Mouse (Mus musculus) lung, postnatal 0 days (tissue): ENCODE measurements at regions not wholly inside any gene's neighbourhood (a gene's known extent, or its start where the extent isn't known, plus 50 kb on each side); places are given as distances from the start of the nearest gene placed in this dataset.
A peak's percentile ranks its signal among the peaks of the same experiment; 100 is the strongest.

Experiments used
- ATAC-seq: fragments of 200-750 bp; cut with Nextera tagmentation; 2 replicates; pipeline ENCODE4 v1.8.0; 2017; ENCODE audit warnings: moderate library complexity
- DNase-seq: peaks from one replicate; pipeline ENCODE4 v3.0.0-alpha.2; 2016; ENCODE audit warnings: low spot score
- H3K27ac ChIP-seq: fragments of 300-500 bp; sonication (generic); 2 replicates; pipeline ENCODE4 v1.5.1; 2014; ENCODE audit warnings: antibody characterized with exemption, mild to moderate bottlenecking, low read length, mixed read lengths
- H3K27me3 ChIP-seq: fragments of 300-500 bp; sonication (generic); replicated peaks from 2 replicates; pipeline ENCODE4 v1.6.1; 2014; ENCODE audit warnings: low read length, mixed read lengths; ENCODE audit not compliant: insufficient read depth
- H3K36me3 ChIP-seq: fragments of 300-500 bp; sonication (generic); 2 replicates; pipeline ENCODE4 v1.6.1; 2014; ENCODE audit warnings: low read length, mixed read lengths; ENCODE audit not compliant: insufficient read depth
- H3K4me1 ChIP-seq: fragments of 300-500 bp; sonication (generic); 2 replicates; pipeline ENCODE4 v1.6.1; 2014; ENCODE audit warnings: antibody characterized with exemption, low read depth, low read length, mixed read lengths; ENCODE audit not compliant: insufficient read depth
- H3K4me2 ChIP-seq: fragments of 300-500 bp; sonication (generic); replicated peaks from 2 replicates; pipeline ENCODE4 v1.6.1; 2014; ENCODE audit warnings: low read depth, mild to moderate bottlenecking, low read length, moderate library complexity, mixed read lengths
- H3K4me3 ChIP-seq: fragments of 300-500 bp; sonication (generic); 2 replicates; pipeline ENCODE4 v1.5.1; 2014; ENCODE audit warnings: low read depth, low read length
- H3K9ac ChIP-seq: fragments of 300-500 bp; sonication (generic); replicated peaks from 2 replicates; pipeline ENCODE4 v1.6.1; 2014; ENCODE audit warnings: low read depth, mild to moderate bottlenecking
- H3K9me3 ChIP-seq: fragments of 300-500 bp; sonication (generic); 2 replicates; pipeline ENCODE4 v1.6.1; 2016; ENCODE audit warnings: low read length, mixed read lengths
- CTCF ChIP-seq: IDR thresholded peaks from 2 replicates; pipeline ENCODE4 v1.5.1; 2016; ENCODE audit warnings: antibody characterized with exemption, mild to moderate bottlenecking
- EP300 ChIP-seq: IDR thresholded peaks from 2 replicates; pipeline ENCODE4 v1.6.1; 2016; ENCODE audit warnings: antibody characterized with exemption, mild to moderate bottlenecking, control low read depth
- WGBS: fragments of 180-500 bp; shearing (Covaris S2); extraction: QIAGEN DNeasy Blood & Tissue Kit; methylation state at CpG from one replicate; pipeline ENCODE4 v1.1.7; 2014; 5-methylcytosine and 5-hydroxymethylcytosine counted together

GRCm38 (mm10) chr9:23651300-23651699 lies 428.4 kb downstream of the Bmper start:
- Histone ChIP-seq H3K4me3 (no peak overlapping the region), H3K4me2 (no peak overlapping the region), H3K27ac (no peak overlapping the region), H3K9ac (no peak overlapping the region), H3K9me3 (no peaks in the 10 kb centered on the region), H3K27me3 (no peaks in the 10 kb centered on the region), H3K4me1 (no peaks in the 10 kb centered on the region), H3K36me3 (no peaks in the 10 kb centered on the region)
- ATAC-seq (no peak), DNase-seq (no peak)
- 60% methylated on average over 2 of the region's 2 CpGs for WGBS
- no peak for TF ChIP-seq CTCF
- no peak for TF ChIP-seq EP300

DNA sequence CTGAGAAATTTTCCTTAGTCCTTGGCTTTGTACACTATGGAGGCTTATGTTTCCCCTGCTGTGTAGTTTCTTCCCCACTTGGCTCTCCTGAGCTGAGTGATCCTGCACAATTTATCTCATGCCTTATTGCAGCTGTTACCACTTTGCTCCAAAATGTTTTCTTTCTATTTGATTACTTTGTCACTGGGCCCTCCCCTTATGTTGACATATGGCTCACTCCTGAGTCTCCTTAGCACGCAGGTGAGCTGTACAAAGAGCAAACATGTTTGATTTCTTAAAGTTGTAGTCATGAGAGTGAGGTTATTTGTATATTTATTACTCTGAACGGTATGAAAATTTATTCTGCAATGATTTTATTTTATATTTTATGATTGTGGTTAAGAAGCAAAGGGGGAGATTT lies 430.2 kb downstream of the Bmper start:
- H3K27ac ChIP-seq = no peak overlapping the region
- H3K36me3 ChIP-seq = no peaks in the 10 kb centered on the region
- no peaks in the 10 kb centered on the region for H3K4me1 ChIP-seq
- DNase-seq (no peak), ATAC-seq (peak; percentile 46; the same call in 1 of the 2 replicates)
- no peaks in the 10 kb centered on the region for H3K27me3 ChIP-seq
- H3K9me3 ChIP-seq = no peaks in the 10 kb centered on the region
- no peak overlapping the region for H3K9ac ChIP-seq
- TF ChIP-seq CTCF (no peak), EP300 (0 out of 2 replicates have a peak, but pooled peaks have one; percentile 20)
- H3K4me2 ChIP-seq = no peak overlapping the region
- 36% methylated on average over 2 of the region's 2 CpGs for WGBS
- H3K4me3 ChIP-seq = no peak overlapping the region

DNA sequence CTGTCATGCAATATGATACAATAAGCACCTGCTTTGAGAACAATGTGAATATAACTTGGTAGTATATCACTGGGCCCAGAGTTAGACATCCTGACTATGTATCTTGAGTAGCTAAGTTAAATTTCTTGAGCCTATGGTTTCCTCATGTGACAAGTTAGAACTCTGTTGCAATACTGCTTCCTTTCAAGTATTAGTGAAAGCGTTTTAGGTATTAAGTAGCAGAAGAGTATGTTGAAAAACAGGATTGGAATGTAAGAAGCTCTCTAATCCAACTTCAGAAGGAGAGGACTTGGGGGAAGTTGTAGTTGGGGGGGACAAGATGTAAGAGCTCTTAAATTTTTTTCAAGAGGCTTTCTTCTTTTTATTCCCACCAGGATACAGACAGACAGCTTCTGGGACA lies 431.9 kb downstream of the Bmper start:
- no peaks in the 10 kb centered on the region for H3K27me3 ChIP-seq
- H3K27ac ChIP-seq = no peak overlapping the region
- H3K4me2 ChIP-seq = no peak overlapping the region
- H3K36me3 ChIP-seq = no peaks in the 10 kb centered on the region
- no peak overlapping the region for H3K9ac ChIP-seq
- peak; percentile 77 for DNase-seq
- TF ChIP-seq CTCF (no peak), EP300 (peak; percentile 64)
- no peaks in the 10 kb centered on the region for H3K9me3 ChIP-seq
- 50% methylated on average over 1 of the region's 1 CpGs for WGBS
- H3K4me3 ChIP-seq = no peak overlapping the region
- H3K4me1 ChIP-seq = no peaks in the 10 kb centered on the region
- peak; percentile 67 for ATAC-seq

DNA sequence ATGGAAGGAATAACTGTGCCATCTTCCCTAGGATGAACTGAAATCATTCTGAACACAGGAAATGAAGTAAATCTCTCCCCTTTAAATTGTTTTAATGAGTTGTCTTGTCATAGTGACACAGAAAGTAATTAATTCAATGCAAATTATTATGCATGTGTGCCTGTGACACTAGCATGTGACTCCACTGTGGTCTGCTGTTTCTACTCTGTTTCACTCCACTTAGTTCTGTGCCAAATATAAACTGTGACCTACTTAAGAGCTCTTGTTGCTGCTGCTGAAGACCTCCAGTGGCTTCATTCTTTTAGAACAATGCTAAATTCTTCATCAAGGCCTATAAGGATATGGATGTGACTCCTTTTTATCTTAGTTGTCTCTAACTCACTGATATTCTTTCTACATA lies 431.8 kb upstream of the Npsr1 start:
- TF ChIP-seq EP300 (no peak), CTCF (no peak)
- DNase-seq = no peak

DNA sequence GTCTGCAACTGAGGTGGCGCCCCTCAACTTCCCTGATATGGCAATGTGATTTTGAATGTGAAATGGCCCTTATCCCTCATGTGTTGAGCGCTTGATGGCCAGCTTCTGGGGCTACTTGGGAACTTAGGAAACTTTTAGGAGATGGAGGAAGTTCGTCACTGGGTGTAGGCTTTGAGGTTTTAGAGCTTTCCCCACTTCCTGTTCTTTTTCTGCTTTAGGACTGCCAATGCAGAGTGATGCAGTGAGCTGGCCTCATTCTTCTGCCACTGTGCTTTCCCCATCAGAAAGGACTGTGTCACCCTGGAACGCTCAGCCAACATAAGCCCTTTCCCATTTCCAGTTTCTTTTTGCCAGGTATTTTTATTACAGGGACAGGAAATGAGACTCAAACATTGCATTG lies 428.6 kb upstream of the Npsr1 start:
- TF ChIP-seq CTCF = no peak
- no peak for TF ChIP-seq EP300
- H3K27me3 ChIP-seq = no peaks in the 10 kb centered on the region
- WGBS = 82% methylated on average over 4 of the region's 4 CpGs

More for the DNA sequence above, 431.8 kb upstream of the Npsr1 start:
- Histone ChIP-seq H3K27ac (no peak overlapping the region), H3K4me1 (no peaks in the 10 kb centered on the region), H3K9me3 (no peaks in the 10 kb centered on the region), H3K9ac (no peak overlapping the region), H3K4me2 (no peak overlapping the region), H3K27me3 (no peaks in the 10 kb centered on the region), H3K36me3 (no peaks in the 10 kb centered on the region), H3K4me3 (no peak overlapping the region)
- no peak for ATAC-seq

DNA sequence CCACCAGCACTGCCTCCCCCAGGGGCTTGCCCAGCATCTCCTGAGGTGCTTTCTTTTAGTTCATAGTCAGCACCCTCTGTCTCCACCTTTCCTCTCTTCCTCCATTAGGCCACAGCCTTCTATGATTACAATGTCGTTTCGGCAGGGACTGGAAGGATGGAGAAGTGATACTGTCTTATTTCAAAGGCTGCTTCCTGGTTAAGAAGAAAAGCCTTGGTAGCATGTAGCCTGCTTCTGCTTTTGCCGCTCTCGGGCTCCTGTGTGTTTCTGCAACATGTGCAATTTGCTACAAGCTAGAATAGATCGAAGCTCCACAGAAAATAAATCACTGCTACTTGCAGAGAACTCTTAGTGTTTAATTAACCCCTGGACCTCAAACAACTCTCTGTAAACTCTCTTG lies 427.2 kb upstream of the Npsr1 start:
- Histone ChIP-seq H3K36me3 (no peaks in the 10 kb centered on the region), H3K27ac (no peak overlapping the region), H3K4me2 (no peak overlapping the region), H3K9me3 (no peaks in the 10 kb centered on the region), H3K4me3 (no peak overlapping the region), H3K9ac (no peak overlapping the region), H3K27me3 (no peaks in the 10 kb centered on the region), H3K4me1 (no peaks in the 10 kb centered on the region)
- no peak for TF ChIP-seq EP300
- TF ChIP-seq CTCF = no peak
- DNase-seq (peak; percentile 37), ATAC-seq (no peak)
- 14% methylated on average over 5 of the region's 5 CpGs for WGBS

More for the DNA sequence above, 428.6 kb upstream of the Npsr1 start:
- H3K36me3 ChIP-seq = no peaks in the 10 kb centered on the region
- H3K4me1 ChIP-seq = no peaks in the 10 kb centered on the region
- DNase-seq (peak; percentile 25), ATAC-seq (no peak)
- H3K4me3 ChIP-seq = no peak overlapping the region
- no peak overlapping the region for H3K9ac ChIP-seq
- no peaks in the 10 kb centered on the region for H3K9me3 ChIP-seq
- no peak overlapping the region for H3K27ac ChIP-seq
- H3K4me2 ChIP-seq = no peak overlapping the region

DNA sequence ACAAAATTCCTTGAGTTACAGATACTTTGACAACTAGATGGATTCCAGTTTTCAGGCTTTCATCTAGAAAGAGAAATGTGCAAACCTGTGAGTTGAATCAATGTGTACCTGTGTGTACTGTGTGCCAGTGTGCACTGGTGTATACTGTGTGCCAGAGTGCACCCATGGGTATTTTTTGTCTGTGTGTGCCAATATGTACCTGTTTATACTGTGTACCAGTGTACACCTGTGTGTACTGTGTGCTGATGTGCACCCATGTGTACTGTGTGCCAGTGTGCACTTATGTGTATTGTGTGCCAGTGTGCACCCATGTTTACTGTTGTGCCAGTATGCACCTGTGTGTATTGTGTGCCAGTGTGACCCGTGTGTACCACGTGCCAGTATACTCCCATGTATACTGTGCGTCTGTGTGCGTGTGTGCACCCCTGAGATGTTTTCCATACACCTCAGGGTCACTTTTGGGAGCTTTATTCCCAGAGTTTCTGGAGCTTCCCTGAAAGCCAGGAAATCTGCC lies 424.4 kb upstream of the Npsr1 start:
- no peaks in the 10 kb centered on the region for H3K4me1 ChIP-seq
- H3K4me3 ChIP-seq = no peak overlapping the region
- ATAC-seq (no peak), DNase-seq (no peak)
- no peak overlapping the region for H3K4me2 ChIP-seq
- H3K9ac ChIP-seq = no peak overlapping the region
- no peaks in the 10 kb centered on the region for H3K27me3 ChIP-seq
- TF ChIP-seq CTCF (no peak), EP300 (no peak)
- 87% methylated on average over 4 of the region's 4 CpGs for WGBS
- no peaks in the 10 kb centered on the region for H3K9me3 ChIP-seq
- no peaks in the 10 kb centered on the region for H3K36me3 ChIP-seq
- H3K27ac ChIP-seq = no peak overlapping the region
